ENCODE assay signal across 12 mouse cellular contexts in genomic region chr7:29432180-29432946, GRCm38 (mm10).
DNase-seq lines count a peak whose midpoint lies in the region; ATAC-seq lines count a peak whose summit lies in the region.
"Had no signal": no experiment of that assay in that cellular context is flagged by ENCODE, and none has a peak within 500 bp of the region (broad histone marks: within the 10 kb centered on the region; RNA-seq: fewer than 3 reads in every experiment).

No protein-coding gene starts in this region.

- 9% methylated on average over 15 of the region's 15 CpGs for WGBS in midbrain, embryonic 12.5 days

- H3K27ac ChIP-seq in midbrain, embryonic 12.5 days (replicated peaks) = peak overlapping the region; percentile 36
- H3K27ac ChIP-seq: liver, embryonic 14.5 days had no signal

- no peak overlapping the region for H3K9ac ChIP-seq in midbrain, embryonic 12.5 days (replicated peaks)
- H3K9ac ChIP-seq: liver, embryonic 14.5 days had no signal

- H3K4me2 ChIP-seq in midbrain, embryonic 12.5 days (replicated peaks) = 0 out of 2 replicates have a peak overlapping the region, but pooled peaks have one; percentile 1

- peak; percentile 54 for DNase-seq in embryo, embryonic 10 days (ENCODE audit: low spot score)
- DNase-seq in embryo, embryonic 11 days = no peak
- peak; percentile 67 for DNase-seq in lung, postnatal 10 days
- DNase-seq in lung, postnatal 36 days = no peak
- DNase-seq in left cerebral cortex, adult 18-20 months (ENCODE audit: low spot score in 2 of 2) = no peak
- no peak for DNase-seq in kidney, postnatal 25 days
- no peak for DNase-seq in gastrocnemius, adult 18-20 months (ENCODE audit: low spot score)
- DNase-seq: cerebellum, adult 18-20 months; gastrocnemius, postnatal 10 days; kidney, adult 9 months had no signal

- H3K4me3 ChIP-seq in midbrain, embryonic 12.5 days = no peak overlapping the region

- no peaks in the 10 kb centered on the region for H3K36me3 ChIP-seq in midbrain, embryonic 12.5 days

- peaks cover 34% of the 10 kb centered on the region for H3K27me3 ChIP-seq in midbrain, embryonic 12.5 days

- peak; percentile 25; the same call in 1 of the 2 replicates for ATAC-seq in midbrain, embryonic 12.5 days (ENCODE audit: low FRiP score, low read depth)

- H3K4me1 ChIP-seq in midbrain, embryonic 12.5 days = peaks cover 40% of the 10 kb centered on the region

- H3K9me3 ChIP-seq in midbrain, embryonic 12.5 days = no peaks in the 10 kb centered on the region

Comparison
In these comparisons a context has a peak if more than half of its experiments do, and no peak if none do; other contexts are left out.
1. DNase-seq: peak in embryo, embryonic 10 days (single experiment) and lung, postnatal 10 days (single experiment); none in embryo, embryonic 11 days (single experiment), lung, postnatal 36 days (single experiment), left cerebral cortex, adult 18-20 months (0 of 2), kidney, postnatal 25 days (0 of 2) and gastrocnemius, adult 18-20 months (single experiment).